Mouse (Mus musculus): ENCODE data around the gene Gm9964.

The Gm9964 gene

DNA sequence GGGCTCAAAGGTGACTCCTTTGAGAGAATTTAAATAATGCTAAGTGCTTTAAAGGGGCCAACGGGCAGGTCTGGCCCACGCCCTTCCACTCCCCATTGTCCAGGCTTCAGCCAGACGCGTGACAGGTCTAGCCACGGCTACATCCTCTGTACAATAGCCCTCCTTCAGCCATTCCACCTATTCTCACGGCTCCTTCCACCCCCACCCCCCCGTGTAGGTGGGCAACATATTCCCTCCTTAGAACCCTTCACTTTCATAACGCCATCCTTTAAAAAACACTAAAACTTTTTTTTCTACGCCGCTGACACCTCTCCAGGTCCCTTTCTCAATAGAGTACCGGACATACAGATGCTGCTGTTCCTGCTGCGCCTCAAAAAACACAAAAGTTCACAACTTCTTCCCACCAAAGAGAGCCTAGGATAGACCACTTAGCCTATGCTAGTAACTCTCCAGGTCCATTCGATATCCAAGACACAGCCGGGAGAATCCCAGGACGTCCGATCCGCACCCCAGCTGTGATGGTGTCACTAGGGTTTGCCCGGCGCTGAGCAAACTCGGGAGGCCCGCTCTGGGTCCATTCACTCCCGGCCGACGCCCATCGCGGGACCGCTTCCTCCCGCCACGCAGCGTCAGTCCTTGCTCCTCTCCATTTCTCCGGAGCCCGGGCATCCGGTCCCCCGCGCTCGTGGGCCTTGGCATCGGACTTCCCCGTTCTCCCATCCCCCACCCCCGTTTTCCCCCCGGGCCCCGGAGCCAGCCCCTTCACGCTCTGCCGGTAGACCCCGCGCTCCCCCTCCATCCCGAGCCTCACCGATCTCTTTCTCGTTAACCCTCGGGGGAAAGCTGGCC lies 42.9 kb downstream of the Gm9964 start:
- DNase-seq (ENCODE audit: low spot score in 2 of 2): peak; percentile 43 to 51

GRCm38 (mm10) chr11:79252881-79253541 lies 43.7 kb downstream of the Gm9964 start:
- peak in 1 of 2 experiments; percentile 19 for DNase-seq (ENCODE audit: low spot score in 2 of 2)
